Mouse (Mus musculus) stomach, embryonic 14.5 days (tissue): ENCODE measurements around the gene Ube2l3. TPM values are rescaled to one million over a fixed set of nuclear protein-coding genes. Genes with fewer than 3 reads are reported as not detected.

ENCODE experiments used
- ATAC-seq: fragments of 200-750 bp; cut with Nextera tagmentation; 2 replicates; pipeline ENCODE4 v1.8.0; 2017; ENCODE audit warnings: low read depth, moderate TSS enrichment; ENCODE audit not compliant: insufficient number of reproducible peaks, insufficient read depth, low FRiP score
- H3K27ac ChIP-seq: fragments of 300-500 bp; sonication (generic); 2 replicates; pipeline ENCODE4 v1.5.1; 2014; ENCODE audit warnings: mild to moderate bottlenecking, low read length, moderate library complexity, mixed read lengths
- H3K27me3 ChIP-seq: fragments of 300-500 bp; sonication (generic); 2 replicates; pipeline ENCODE4 v1.6.1; 2014; ENCODE audit warnings: low read length, control low read depth, mixed read lengths; ENCODE audit not compliant: control insufficient read depth, insufficient read depth
- H3K36me3 ChIP-seq: fragments of 300-500 bp; sonication (generic); 2 replicates; pipeline ENCODE4 v1.6.1; 2014; ENCODE audit warnings: mild to moderate bottlenecking, control low read depth, low read length, moderate library complexity, mixed read lengths; ENCODE audit not compliant: control insufficient read depth, insufficient read depth
- H3K4me1 ChIP-seq: fragments of 300-500 bp; sonication (generic); 2 replicates; pipeline ENCODE4 v1.6.1; 2014; ENCODE audit warnings: low read length, control low read depth, mixed read lengths; ENCODE audit not compliant: control insufficient read depth, insufficient read depth
- H3K4me2 ChIP-seq: fragments of 300-500 bp; sonication (generic); replicated peaks from 2 replicates; pipeline ENCODE4 v1.6.1; 2014; ENCODE audit warnings: low read depth, low read length, control low read depth
- H3K4me3 ChIP-seq: fragments of 300-500 bp; sonication (generic); 2 replicates; pipeline ENCODE4 v1.5.1; 2014; ENCODE audit warnings: low read depth, low read length, control low read depth
- H3K9ac ChIP-seq: fragments of 300-500 bp; sonication (generic); replicated peaks from 2 replicates; pipeline ENCODE4 v1.6.1; 2014; ENCODE audit warnings: low read depth, mild to moderate bottlenecking, control low read depth, low read length, moderate library complexity, mixed read lengths
- H3K9me3 ChIP-seq: fragments of 300-500 bp; sonication (generic); 2 replicates; pipeline ENCODE4 v1.6.1; 2016; ENCODE audit warnings: low read depth, low read length, control low read depth; ENCODE audit not compliant: control insufficient read depth
- WGBS: fragments of 180-500 bp; shearing (Covaris S2); extraction: QIAGEN DNeasy Blood & Tissue Kit; methylation state at CpG from one replicate; pipeline ENCODE4 v1.1.7; 2014; 5-methylcytosine and 5-hydroxymethylcytosine counted together
- polyA plus RNA-seq: library from polyadenylated mRNA; unstranded; fragments of >200 nt; fragmentation: Nextera tagmentation; extraction: Ambion mirVana; gene quantifications from 2 replicates; pipeline ENCODE4 v1.2.1, GENCODE M21; 2014

Ube2l3 gene
- polyA plus RNA-seq, 1 experiment from 2014 or later, result 325 TPM

GRCm38 (mm10) chr16:17148084-17148483, 54.4 kb downstream of the Ube2l3 start:
- Histone ChIP-seq H3K9ac (no peak overlapping the region), H3K9me3 (no peaks in the 10 kb centered on the region), H3K27me3 (no peaks in the 10 kb centered on the region), H3K4me3 (peak overlapping the region; percentile 52), H3K4me1 (peaks cover 10% of the 10 kb centered on the region; the same call in 1 of the 2 replicates), H3K36me3 (peaks cover 11% of the 10 kb centered on the region; the same call in 1 of the 2 replicates), H3K27ac (no peak overlapping the region), H3K4me2 (peak overlapping the region; percentile 99)
- WGBS, result 13% methylated on average over 16 of the region's 16 CpGs
- ATAC-seq, result no peak

GRCm38 (mm10) chr16:17147391-17147929, 55.0 kb downstream of the Ube2l3 start:
- peak overlapping the region; percentile 52 for H3K4me3 ChIP-seq
- no peak overlapping the region for H3K27ac ChIP-seq
- H3K4me1 ChIP-seq, result peaks cover 10% of the 10 kb centered on the region; the same call in 1 of the 2 replicates
- H3K36me3 ChIP-seq, result peaks cover 4% of the 10 kb centered on the region; the same call in 1 of the 2 replicates
- ATAC-seq, result peak; percentile 20; the same call in 1 of the 2 replicates
- no peaks in the 10 kb centered on the region for H3K9me3 ChIP-seq
- under 1% methylated on average over 41 of the region's 41 CpGs for WGBS
- peak overlapping the region; percentile 99 for H3K4me2 ChIP-seq
- H3K27me3 ChIP-seq, result no peaks in the 10 kb centered on the region
- peak overlapping the region; percentile 22; the same call in 1 of the 2 replicates for H3K9ac ChIP-seq

- H3K36me3 ChIP-seq, result no peaks in the 10 kb centered on the region
- H3K4me1 ChIP-seq, result peaks cover 10% of the 10 kb centered on the region; the same call in 1 of the 2 replicates
- H3K9me3 ChIP-seq, result no peaks in the 10 kb centered on the region
- ATAC-seq, result peak; percentile 78
- H3K9ac ChIP-seq, result peak within 1 kb of the TSS; percentile 22; the same call in 1 of the 2 replicates
- no peak within 1 kb of the TSS for H3K27ac ChIP-seq
- H3K4me2 ChIP-seq, result peak within 1 kb of the TSS; percentile 99
- peak within 1 kb of the TSS; percentile 52 for H3K4me3 ChIP-seq
- H3K27me3 ChIP-seq, result no peaks in the 10 kb centered on the region
- WGBS, result 1% methylated on average over 34 of the region's 34 CpGs
These were observed 55.6 kb downstream of the Ube2l3 start, which contains the start of gene Ccdc116 for GRCm38 (mm10) chr16:17146772-17147235. Ccdc116 (minus strand) TSS chr16:17147229.

GRCm38 (mm10) chr16:17144339-17144738, 58.1 kb downstream of the Ube2l3 start, which contains the start of gene Ydjc:
Ydjc (plus strand) TSS chr16:17144621.
- no peak for ATAC-seq
- Histone ChIP-seq H3K9ac (no peak within 1 kb of the TSS), H3K4me3 (no peak within 1 kb of the TSS), H3K27ac (no peak within 1 kb of the TSS), H3K4me1 (peaks cover 10% of the 10 kb centered on the region; the same call in 1 of the 2 replicates), H3K36me3 (no peaks in the 10 kb centered on the region), H3K4me2 (no peak within 1 kb of the TSS), H3K9me3 (no peaks in the 10 kb centered on the region), H3K27me3 (no peaks in the 10 kb centered on the region)
- 24% methylated on average over 7 of the region's 7 CpGs for WGBS

GRCm38 (mm10) chr16:17137355-17137754, 65.1 kb downstream of the Ube2l3 start:
- ATAC-seq, result no peak
- Histone ChIP-seq H3K27me3 (no peaks in the 10 kb centered on the region), H3K9ac (no peak overlapping the region), H3K27ac (no peak overlapping the region), H3K36me3 (no peaks in the 10 kb centered on the region), H3K4me1 (no peaks in the 10 kb centered on the region), H3K4me2 (no peak overlapping the region), H3K4me3 (no peak overlapping the region), H3K9me3 (no peaks in the 10 kb centered on the region)
- WGBS, result 85% methylated on average over 15 of the region's 15 CpGs

GRCm38 (mm10) chr16:17132906-17133200, 69.6 kb downstream of the Ube2l3 start:
- ATAC-seq, result no peak
- 16% methylated on average over 7 of the region's 7 CpGs for WGBS
- H3K4me1 ChIP-seq, result 0 out of 2 replicates have a peak, but pooled peaks cover 3% of the 10 kb centered on the region
- H3K4me2 ChIP-seq, result peak overlapping the region; percentile 98
- peak overlapping the region; percentile 67 for H3K4me3 ChIP-seq
- no peak overlapping the region for H3K9ac ChIP-seq
- H3K9me3 ChIP-seq, result no peaks in the 10 kb centered on the region
- no peaks in the 10 kb centered on the region for H3K36me3 ChIP-seq
- H3K27ac ChIP-seq, result no peak overlapping the region
- H3K27me3 ChIP-seq, result no peaks in the 10 kb centered on the region

- Histone ChIP-seq H3K27me3 (no peaks in the 10 kb centered on the region), H3K4me3 (peak within 1 kb of the TSS; percentile 67), H3K9ac (peak within 1 kb of the TSS; percentile 51; the same call in 1 of the 2 replicates), H3K27ac (no peak within 1 kb of the TSS; the same call in 1 of the 2 replicates), H3K4me1 (0 out of 2 replicates have a peak, but pooled peaks cover 3% of the 10 kb centered on the region), H3K9me3 (no peaks in the 10 kb centered on the region), H3K4me2 (peak within 1 kb of the TSS; percentile 98), H3K36me3 (no peaks in the 10 kb centered on the region)
- ATAC-seq, result peak; percentile 97
- WGBS, result under 1% methylated on average over 47 of the region's 47 CpGs
These were observed 70.2 kb downstream of the Ube2l3 start, which contains the start of gene Sdf2l1 for GRCm38 (mm10) chr16:17132089-17132905. Sdf2l1 (minus strand) TSS chr16:17132383.
